Mouse (Mus musculus) inflammation-experienced regulatory T-cells, adult 6 months (primary cell): Measurements from ENCODE around the gene Cd151. TPM values are rescaled to one million over a fixed set of nuclear protein-coding genes. Genes with fewer than 3 reads are reported as not detected.
A peak's percentile ranks its signal among the peaks of the same experiment; 100 is the strongest.
"Not testable (repeated sequence)": the region's sequence is repeated elsewhere in the genome, so short reads cannot be mapped to it uniquely, and the experiment has no call there.

ENCODE experiments used
- ATAC-seq: one replicate; pipeline ENCODE4 v1.8.0; 2017
- polyA plus RNA-seq, 3 experiments: library from polyadenylated mRNA; unstranded; fragments of 100-300 nt; shearing (Covaris generic); gene quantifications; one replicate each; pipeline ENCODE4 v1.2.1; 2017

The Cd151 gene
- polyA plus RNA-seq, 3 experiments from 2014 or later: 6.0 to 8.7 (median 8.5) TPM

GRCm38 (mm10) chr7:141436523-141436892 lies 30.7 kb upstream of the Cd151 start:
- ATAC-seq: no peak

GRCm38 (mm10) chr7:141437178-141438120 lies 29.7 kb upstream of the Cd151 start, which contains the start of gene Slc25a22:
Gene Slc25a22 (minus strand): TSS chr7:141437892.
- peak; percentile 84 for ATAC-seq

DNA sequence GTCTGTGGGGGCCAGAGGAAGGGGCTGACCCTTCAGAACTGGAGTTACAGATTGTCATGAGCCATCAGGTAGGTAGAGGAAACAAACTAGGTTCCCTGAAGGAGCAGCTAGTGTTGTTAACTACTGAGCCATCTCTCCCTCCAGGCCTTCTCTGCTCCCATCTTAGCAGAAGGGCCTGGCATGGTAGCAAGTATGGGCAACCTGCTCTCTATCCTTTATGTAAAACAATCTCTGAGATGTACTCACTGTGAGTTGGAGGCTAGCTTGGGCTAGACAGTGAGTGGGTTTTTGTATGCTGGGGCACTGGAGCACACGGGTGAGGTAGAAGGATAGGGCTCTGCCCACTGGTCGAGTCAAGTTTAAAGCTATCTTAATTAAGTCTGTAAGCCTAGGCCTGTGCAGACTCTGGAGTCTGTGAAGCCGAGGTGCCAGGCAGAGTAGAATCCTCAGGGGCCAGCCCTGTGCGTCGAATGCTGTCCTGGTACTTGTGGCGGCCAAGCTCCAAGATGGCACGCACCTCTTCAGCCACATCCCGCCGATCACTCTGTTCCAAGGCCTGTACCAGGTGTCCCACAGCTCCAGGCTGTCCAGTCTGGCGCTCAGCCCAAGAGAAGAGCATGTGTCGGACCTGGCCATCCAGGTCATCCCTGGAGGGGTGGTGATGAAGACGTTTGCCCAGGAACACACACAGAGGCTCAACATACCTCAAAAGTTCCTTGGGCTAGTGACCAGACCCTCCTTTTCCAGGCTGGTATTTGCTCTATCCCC lies 28.8 kb upstream of the Cd151 start:
- ATAC-seq: no peak

DNA sequence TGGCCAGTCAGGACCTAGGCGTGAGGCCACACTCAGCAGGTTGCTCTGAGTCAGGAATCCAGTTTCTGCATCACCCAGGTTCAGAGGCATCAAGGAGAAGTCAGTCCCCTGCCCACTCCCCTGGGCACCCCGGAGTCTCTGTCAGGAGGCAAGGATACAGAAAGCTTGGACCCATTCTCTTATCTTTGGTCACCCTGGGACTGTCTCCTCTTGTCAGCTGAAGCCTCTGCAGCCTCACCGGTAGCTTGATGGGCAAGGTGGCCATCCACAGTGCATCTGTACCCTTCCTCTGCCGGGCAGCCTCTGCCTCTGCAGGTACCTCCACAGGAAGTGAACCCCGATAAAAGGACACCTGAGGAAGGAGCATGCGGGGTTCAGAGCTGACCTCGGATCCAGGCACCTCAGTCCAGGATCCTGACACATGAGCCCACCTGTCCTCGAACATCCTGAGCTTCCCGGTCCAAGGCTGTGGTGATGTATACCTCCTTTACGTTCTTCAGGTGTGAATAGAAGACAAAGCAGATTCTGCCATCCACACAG lies 28.0 kb upstream of the Cd151 start:
- ATAC-seq: no peak

- no peak for ATAC-seq
These were observed 27.4 kb upstream of the Cd151 start for GRCm38 (mm10) chr7:141439811-141440210.

DNA sequence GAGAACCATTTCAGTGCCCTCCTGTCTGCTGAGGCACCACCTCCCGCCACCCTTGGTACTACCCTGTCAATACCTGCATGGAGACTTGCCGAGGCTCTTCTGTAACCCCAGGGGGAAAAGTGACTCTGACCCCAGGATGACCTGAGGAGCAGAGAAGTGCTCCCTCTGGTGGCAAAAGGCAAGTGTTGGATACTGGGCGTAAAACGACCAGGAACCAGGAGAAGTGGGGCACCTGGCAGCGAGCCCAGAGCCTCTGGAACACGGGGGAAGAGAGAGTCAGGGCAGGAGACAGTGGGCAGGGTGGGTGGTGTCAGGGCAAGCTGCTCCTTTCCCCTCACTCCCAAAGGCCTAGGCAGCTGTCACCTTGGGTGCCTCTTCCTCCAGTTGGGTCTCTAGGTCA lies 26.6 kb upstream of the Cd151 start:
- no peak for ATAC-seq

DNA sequence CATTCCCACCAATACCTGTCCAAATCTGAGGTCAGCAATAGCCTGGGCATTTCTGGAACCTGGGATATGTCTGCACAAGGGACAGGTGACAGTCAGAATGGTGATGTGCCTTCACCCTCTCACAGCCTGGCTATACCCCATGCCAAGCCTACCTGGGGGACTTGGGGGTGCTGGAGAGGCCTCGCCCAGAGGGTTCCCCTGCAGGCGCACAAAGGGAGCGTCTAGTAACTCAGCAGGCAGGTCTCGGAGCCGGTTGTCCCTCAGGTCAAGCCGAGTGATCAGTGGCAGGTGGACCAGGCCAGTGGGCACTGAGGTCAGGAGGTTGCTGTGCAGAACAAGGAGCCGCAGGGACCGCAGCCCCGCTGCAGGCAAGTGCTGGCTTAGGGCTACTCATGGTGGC lies 25.7 kb upstream of the Cd151 start:
- no peak for ATAC-seq

- ATAC-seq: no peak
These were observed 25.0 kb upstream of the Cd151 start for GRCm38 (mm10) chr7:141442199-141442598.

- no peak for ATAC-seq
These were observed 23.9 kb upstream of the Cd151 start for GRCm38 (mm10) chr7:141443081-141443821.

DNA sequence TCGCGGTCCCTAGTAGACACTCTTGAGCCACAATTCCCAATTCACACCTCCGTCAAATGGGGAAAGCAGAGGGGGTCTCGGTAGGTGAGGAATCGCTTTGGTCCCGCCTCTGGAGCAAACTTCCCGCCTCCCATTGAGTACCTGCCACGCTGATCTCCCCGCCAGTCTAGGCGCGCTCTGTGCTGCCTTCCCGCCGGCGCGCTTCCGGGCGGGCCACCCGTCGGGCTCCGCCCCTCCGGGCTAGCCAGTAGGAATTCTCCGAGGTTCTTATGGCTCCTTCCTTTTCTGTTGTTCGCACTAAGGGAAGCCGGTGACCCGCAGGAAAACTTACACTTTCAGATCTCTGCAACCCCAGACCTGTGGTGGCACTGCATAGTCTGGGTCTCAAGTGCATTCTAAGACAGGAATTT lies 23.4 kb upstream of the Cd151 start, which contains the start of gene Pidd1:
Gene Pidd1, minus strand, starts transcription at position 198 of the 410 bp plus-strand sequence.
- ATAC-seq: peak; percentile 36

DNA sequence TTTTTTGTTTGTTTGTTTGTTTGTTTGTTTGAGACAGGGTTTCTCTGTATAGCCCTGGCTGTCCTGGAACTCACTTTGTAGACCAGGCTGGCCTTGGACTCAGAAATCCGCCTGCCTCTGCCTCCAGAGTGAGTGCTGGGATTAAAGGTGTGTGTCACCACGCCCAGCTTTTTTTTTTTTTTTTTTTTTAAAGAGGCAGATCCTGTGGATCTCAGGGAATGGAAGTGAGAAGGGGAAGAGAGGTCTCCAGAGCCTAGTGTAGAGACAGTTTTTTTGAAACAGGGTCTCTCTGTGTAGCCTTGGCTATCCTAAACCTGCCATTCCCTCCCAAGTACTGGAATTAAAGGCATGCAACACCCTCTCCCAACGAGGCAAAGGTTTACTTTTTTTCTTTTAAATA lies 20.8 kb upstream of the Cd151 start:
- not testable (repeated sequence) for ATAC-seq

DNA sequence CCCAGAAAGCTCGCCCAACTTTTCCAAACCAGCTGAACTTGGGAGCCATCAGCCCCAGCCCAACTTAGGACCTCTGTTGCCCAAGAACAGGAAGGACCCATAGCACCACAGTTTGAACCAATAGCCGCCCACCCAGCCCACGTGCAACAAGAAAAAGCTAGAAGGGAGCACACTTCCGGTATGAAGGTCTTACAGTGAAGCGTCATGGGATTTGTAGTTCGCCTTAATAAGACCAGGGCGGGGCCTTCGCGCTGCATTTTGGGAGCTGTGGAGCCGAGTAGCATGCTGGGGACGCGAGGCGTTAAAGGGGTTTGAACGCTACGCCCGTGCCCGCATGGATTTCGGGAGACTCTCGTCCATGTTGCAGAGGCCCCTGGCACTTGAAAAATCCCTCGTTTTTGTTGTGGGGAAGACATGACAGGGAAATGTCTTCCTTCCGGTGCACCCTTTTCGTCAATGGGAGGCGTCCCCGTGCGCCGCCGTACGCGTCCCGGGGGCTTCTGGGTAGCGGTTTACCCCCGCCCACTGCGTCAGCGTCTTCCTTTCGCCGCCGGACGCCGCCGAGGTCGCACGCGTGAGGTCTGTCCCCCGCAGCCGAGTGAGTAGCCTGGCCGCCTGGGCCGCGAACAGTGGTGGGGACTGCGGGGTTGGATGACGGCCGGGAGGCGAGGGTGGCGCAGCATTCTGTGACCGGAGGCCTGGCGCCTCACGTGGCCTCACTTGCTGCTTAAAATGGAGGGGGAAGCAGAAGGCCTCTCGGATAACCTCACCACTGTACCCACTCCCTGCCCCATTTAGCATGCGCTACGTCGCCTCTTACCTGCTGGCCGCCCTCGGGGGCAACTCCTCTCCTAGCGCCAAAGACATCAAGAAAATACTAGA lies 19.8 kb upstream of the Cd151 start, which contains the start of gene Rplp2:
Gene Rplp2, plus strand, starts transcription at position 261 of the 882 bp plus-strand sequence.
- ATAC-seq: peak; percentile 89

- ATAC-seq: no peak
These were observed 15.3 kb upstream of the Cd151 start for GRCm38 (mm10) chr7:141451928-141452327.

DNA sequence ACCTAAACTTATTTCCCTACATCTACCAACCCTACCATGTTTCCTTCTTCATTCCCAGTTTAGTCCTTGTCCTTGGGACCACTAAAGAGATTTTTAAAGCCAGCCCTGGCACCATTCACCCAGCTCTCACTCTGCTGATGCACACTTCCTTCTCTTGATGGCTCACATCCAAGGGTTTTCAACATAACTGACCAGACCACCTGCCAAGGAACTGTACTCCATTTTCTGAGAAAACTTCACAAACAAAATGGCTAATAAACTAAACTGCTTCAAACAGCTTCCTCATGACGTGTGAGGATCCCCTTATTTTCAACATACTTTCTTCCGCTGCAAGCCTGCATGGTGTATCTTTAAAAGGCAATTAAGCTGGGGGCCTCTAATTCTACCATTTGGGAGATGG lies 13.6 kb upstream of the Cd151 start:
- ATAC-seq: no peak

GRCm38 (mm10) chr7:141454967-141455551 lies 12.1 kb upstream of the Cd151 start, which contains the start of gene Pnpla2:
Gene Pnpla2 (plus strand): TSS chr7:141455198.
- ATAC-seq: peak; percentile 88

GRCm38 (mm10) chr7:141455610-141456314 lies 11.4 kb upstream of the Cd151 start:
- peak; percentile 39 for ATAC-seq

- ATAC-seq: no peak
These were observed 10.5 kb upstream of the Cd151 start for GRCm38 (mm10) chr7:141456739-141457138.

GRCm38 (mm10) chr7:141457236-141457635 lies 10.0 kb upstream of the Cd151 start:
- no peak for ATAC-seq

DNA sequence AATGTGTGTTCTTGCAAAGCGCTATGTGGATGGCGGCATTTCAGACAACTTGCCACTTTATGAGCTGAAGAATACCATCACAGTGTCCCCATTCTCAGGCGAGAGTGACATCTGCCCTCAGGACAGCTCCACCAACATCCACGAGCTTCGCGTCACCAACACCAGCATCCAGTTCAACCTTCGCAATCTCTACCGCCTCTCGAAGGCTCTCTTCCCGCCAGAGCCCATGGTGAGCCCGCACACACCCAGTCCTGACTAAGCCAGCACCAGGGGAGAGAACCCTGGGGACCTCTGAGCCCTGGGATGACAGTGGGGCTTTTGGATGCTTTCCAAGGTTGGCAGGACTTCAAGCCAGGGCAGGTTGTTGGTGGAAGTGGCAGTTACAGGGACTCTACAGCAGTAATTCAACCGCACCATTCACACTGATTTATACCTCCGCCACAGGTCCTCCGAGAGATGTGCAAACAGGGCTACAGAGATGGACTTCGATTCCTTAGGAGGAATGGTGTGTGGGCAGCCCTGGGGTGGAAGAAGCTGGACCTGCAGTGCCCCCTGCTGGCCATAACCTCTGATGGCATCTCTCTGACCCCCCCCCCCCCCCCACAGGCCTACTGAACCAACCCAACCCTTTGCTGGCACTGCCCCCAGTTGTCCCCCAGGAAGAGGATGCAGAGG lies 9.1 kb upstream of the Cd151 start:
- ATAC-seq: no peak

DNA sequence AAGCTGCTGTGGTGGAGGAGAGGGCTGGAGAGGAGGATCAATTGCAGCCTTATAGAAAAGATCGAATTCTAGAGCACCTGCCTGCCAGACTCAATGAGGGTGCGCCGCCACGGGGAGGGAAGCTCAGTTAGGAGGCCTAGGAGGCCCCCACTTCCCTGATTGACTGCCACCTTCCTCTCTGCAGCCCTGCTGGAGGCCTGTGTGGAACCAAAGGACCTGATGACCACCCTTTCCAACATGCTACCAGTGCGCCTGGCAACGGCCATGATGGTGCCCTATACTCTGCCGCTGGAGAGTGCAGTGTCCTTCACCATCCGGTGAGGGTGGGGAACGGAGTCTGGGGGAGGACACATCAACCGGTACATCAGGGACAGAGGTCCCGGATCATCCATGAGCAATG lies 8.5 kb upstream of the Cd151 start:
- no peak for ATAC-seq
